Mouse (Mus musculus): ENCODE measurements at regions not wholly inside any gene's neighbourhood (a gene's known extent, or its start where the extent isn't known, plus 50 kb on each side); places are given as distances from the start of the nearest gene placed in this dataset.

DNA sequence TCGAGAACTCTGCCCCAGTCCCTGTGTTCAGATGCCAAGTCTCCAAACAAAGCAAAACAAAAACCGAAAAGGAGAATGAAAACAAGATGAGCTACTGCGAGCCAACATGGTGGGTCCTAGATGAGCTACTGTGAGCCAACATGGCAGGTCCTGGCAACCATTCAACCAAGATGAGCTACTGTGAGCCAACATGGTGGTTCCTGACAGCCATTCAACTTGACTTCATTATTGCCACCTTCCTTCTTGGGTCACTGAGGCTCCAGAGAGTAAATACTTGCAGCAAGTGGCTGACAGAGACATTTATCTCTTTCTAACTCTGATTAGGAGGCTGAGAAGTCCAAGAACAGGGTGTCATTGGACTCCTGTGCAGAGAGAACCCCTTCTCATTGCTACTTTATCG is 1094.8 kb downstream of the Mrps31 start:
- no peak for TF ChIP-seq CTCF (IDR thresholded peaks at IDR 0.05; ENCODE audit: low read depth)
- TF ChIP-seq EP300 (IDR thresholded peaks at IDR 0.05; ENCODE audit: low read depth) = no peak
